Mouse (Mus musculus) induced T-regulatory cell, adult 2 months (primary cell): Measurements from ENCODE around the gene Casp3.

Experiments used
- DNase-seq: peaks from one replicate; pipeline ENCODE4 v3.0.0-alpha.2; 2012; ENCODE audit warnings: low read depth

Casp3 gene

GRCm38 (mm10) chr8:46606930-46607329 lies 10.2 kb upstream of the Casp3 start:
- no peak for DNase-seq

DNA sequence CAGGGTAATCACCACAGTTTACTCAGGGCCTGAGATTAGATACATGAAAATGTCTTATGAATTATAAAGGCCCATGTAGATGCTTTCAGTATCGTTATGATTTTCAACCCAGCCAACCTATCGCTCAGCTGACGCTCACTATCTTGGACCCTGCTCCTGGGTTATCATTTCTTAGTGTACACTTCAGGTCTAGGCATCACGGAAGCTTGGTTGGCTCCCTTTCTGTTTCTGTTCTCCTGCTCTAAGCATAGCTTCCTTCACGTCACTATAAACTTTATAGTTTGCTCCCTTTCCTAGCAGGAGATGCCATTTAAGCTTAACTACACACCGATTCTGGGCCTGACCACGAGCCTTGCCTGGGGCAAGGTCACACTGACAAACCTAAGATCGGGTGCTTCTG lies 5.5 kb upstream of the Casp3 start:
- peak; percentile 39 for DNase-seq

DNA sequence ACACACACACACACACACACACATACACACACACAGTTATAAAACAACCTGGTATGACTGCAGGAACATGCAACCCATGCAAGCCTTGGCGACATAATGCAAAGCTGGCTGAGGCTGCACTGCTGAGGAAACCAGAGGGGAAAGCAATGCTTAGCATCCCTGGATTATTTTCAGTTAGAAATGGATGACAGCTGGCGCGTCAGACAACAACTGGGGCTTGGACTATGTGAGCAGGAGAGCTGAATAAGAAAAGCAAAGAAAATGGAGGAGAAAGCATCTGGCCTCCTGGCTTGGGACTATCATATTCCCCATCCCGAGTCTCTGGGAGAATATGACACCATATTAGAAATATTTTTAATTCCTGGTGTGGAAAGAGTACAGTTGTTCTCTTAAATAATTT lies 4.2 kb upstream of the Casp3 start:
- no peak for DNase-seq

DNA sequence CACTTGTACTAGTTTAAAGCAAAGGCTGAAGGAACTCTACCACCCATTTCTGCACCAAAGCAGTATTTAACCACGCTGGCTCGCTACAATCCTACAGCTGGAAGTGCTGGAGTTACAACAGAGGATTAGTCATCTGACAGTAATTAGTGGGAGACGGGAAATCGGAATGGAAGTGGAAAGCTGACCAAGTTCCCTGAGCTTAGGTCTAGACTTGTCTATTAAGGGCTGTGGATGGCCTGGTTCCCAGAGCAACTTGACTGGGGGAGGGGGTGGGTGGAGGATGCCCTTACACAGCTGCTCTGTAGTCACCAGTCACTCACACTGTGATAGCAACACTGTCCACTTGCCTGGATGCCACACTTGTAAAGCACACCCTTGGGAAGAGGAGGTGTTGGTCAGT lies 3.7 kb upstream of the Casp3 start:
- no peak for DNase-seq

GRCm38 (mm10) chr8:46615936-46616335 lies 1.2 kb upstream of the Casp3 start:
- peak; percentile 59 for DNase-seq

- DNase-seq = peak; percentile 69
Observed at GRCm38 (mm10) chr8:46617690-46618620, 864 bp downstream of the Casp3 start.

DNA sequence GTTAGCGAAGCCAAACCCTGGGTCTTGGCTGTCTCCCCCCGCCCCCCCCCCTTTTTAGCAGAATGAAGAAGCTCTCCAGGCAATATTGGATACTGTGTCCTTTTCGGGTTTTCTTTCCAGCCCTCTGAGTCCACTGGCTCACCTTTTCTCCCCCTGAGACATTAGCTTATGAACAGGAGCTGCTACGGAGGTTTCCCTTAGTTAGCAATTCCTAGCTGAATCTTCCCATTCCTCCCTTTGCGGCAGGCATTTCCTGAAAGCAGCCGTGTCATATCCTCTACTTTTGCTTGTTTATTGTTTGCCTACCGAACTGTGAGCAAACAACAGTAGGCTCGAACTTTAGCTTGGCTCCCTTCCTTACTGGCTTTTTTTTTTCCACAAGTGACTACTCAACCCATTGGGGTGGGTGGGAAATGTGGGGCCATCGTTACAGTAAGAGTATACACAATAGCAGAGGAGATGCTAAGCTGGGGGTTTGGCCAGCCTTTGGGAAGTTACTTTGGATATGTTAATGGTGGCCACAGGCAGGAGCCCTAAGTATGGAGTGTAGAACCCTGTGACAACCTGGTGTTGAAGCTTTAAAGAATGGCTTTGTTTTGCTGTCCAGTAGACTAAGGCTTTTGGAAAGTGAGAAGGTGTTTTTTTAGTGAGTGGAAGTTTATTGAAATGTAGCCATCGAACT lies 1.7 kb downstream of the Casp3 start:
- peak; percentile 49 for DNase-seq

GRCm38 (mm10) chr8:46622446-46623270 lies 5.6 kb downstream of the Casp3 start:
- DNase-seq = no peak

- DNase-seq = no peak
Observed at GRCm38 (mm10) chr8:46625166-46625565, 8.1 kb downstream of the Casp3 start.

DNA sequence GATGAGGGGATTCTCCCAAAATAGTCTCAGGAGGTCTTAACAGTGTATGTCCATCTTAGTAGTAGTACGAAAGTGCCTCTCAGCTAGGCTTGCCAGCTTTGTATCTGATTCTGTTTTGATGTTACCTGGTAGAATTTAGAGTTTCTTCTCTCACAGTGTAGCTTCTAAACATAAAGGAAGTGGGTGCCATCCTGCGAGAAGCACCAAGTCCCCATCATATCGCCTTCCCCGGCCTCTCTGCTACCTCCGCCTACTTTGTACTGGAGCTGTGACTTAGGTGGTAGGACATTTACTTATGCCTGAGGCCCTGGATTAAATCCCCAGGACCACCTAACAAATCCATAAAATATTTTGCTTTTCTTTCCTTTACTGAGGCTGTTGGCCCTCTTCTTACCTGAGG lies 9.6 kb downstream of the Casp3 start:
- DNase-seq = no peak

DNA sequence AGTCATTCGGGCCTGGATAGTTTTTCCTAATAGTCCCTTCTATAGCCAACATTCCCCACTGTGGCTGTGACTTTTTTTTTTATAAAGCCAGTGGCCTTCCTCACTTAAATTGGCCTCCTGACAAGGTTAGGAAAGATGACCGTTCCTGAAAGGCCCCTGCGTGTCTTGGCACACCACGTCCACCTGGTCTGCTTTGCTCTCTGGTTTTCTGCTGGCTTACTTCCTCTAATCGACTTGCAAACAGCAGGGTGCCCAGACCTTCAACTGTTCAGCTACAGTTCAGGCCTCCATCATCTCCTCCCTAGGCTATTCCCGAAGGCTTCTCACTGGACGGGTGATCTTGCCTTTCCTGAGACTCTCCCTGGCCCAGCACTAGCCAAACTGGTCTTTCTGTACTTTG lies 10.8 kb downstream of the Casp3 start:
- DNase-seq = no peak

DNA sequence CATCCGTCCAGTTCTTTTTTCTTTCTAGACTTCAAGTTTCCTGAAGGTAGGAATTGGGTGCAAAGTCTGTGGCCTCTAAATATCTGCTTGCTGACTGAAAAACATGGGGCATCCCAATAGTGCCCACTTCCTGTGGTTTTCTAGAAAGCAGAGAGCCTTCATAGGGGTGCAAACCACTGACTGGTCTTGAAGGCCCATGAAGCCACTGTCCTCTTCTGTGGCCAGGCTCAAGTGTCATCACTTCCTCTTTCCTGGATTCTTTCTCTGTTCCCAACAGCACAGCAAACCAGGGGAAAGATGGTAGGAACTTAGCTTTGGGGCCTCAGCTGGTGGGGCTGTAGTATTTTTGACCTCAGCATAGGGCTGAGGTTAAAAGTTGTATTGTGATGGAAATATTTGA lies 11.6 kb downstream of the Casp3 start:
- no peak for DNase-seq

- no peak for DNase-seq
Observed at GRCm38 (mm10) chr8:46630422-46630821, 13.3 kb downstream of the Casp3 start.

DNA sequence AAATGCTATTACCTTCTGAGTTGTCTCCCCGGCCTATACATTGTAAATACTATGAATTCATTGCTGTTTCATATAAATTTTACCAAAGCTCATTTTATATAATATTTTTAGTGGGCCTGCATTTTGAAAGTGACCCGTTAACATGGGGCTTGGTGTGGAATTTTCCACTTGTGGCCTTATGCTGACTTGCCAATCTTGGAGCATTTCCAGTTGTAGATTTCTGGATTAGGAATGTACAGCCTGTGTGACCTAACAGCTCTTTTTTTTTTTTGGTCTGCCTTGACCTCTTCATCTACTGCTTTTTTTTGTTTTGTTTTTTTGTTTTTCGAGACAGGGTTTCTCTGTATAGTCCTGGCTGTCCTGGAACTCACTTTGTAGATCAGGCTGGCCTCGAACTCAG lies 13.8 kb downstream of the Casp3 start:
- no peak for DNase-seq

DNA sequence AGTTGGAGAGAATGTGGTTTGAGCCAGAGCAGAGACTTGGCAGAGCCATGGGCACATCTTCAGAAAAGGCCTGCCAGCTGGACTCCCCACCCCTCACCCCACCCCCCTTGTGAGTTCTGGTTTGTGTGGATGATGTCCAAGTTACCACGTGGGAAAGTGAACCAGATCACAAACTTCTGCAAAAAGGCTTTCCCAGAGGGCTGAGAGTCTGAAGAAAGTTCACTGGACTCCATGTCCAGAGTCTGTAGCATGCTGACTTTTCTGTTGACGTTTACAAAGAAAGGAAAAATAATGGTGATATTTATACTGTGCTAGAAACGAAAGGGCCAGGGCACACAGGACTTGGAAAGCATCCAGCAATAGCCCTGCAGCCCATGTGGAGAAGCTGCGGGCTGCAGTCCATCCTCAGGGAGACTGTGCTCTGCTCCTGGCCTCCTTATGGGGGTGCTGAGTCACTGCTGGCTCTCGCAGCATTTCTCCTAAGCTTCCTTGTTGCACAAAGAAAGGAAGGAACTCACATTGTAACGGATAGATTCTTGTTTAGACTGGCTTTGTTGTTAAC lies 22.0 kb downstream of the Casp3 start:
- DNase-seq = no peak

DNA sequence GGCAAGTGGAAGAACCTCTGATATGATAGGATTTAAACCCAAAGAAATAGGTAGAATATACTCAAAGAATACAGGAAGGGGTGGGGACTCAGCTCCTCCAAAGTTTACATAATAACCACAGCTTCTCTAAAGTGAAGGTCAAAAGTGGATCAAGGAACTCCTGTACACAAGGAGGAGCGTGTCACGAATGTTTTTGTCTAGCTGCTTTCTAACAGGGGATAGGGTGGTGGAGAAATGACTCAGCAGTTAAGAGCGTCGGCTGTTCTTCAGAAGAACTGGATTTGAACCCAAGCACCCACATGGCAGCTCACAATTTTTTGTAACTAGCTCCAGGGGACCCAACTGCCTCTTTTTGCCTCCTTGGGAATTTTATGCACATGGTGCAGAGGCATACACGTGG lies 22.8 kb downstream of the Casp3 start:
- peak; percentile 62 for DNase-seq

DNA sequence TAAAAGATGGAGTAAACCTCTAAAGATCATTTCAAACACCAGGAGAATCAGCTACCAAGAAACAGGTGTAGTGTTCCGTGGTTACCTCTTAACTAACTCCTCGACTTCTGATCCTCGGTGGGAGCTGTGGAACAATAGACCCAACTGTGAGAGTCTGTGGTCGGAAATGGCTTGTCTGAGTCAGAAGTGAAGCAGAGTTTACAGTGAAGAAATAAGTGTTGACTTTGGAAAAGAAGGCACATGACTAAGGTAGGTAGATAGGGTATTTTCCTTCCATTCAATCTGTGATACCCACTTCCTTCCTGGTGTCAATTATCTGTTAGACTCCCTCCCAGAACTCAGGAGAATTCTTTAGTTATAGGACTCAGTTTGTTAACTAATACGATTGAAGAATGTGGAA lies 24.2 kb downstream of the Casp3 start:
- peak; percentile 85 for DNase-seq

DNA sequence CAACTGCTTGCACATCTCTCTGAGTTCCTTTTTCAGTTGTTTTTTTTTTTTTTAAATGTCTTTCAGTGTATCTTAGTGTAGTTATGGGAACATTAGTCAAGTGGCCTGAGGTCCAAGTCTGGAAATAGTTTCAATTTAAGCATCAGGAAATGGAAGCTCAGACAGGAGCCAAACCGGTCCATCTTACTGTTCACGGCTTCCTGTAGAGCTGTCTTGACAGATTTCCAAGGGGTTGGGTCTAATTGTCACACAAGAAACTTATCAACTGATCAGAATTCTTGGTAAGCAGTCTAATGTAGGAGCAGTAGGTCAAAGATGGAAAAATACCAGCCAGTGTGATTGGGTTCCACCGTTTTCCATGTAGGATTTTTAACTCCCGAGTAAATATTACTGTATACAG lies 31.3 kb downstream of the Casp3 start:
- no peak for DNase-seq

- DNase-seq = peak; percentile 64
Observed at GRCm38 (mm10) chr8:46651872-46652271, 34.8 kb downstream of the Casp3 start.

DNA sequence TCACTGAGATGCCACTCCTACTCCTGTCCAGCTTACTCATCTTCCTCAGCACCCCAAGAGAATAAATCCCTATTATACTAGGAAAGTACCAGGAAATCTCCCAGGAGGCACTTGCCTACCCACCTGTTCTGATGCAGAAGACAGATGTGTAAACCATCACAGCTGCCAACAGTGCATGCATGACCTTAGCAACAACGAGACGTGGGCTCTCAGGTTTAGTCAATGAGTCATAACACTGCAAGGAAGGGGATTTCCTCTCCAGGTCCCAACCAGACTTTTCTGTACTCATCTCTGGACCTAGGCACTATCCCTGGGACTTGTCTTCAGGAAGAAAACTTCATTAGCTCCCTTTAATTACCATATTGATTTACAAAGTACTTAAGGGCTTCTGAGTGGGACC lies 38.8 kb downstream of the Casp3 start:
- peak; percentile 70 for DNase-seq

GRCm38 (mm10) chr8:46671496-46671895 lies 54.4 kb downstream of the Casp3 start:
- peak; percentile 84 for DNase-seq

GRCm38 (mm10) chr8:46680671-46681365 lies 63.7 kb downstream of the Casp3 start:
- no peak for DNase-seq
